Mouse (Mus musculus): ENCODE measurements around the gene Rit1. TPM values are rescaled to one million over a fixed set of nuclear protein-coding genes. Genes with fewer than 3 reads are reported as not detected.

The Rit1 gene
- 65.7 and 65.8 TPM in 2 replicates for polyA plus RNA-seq (2015; fragmentation: Nextera tagmentation; extraction: Ambion mirVana)

GRCm38 (mm10) chr3:88716399-88717197, at the start of gene Rit1:
Gene Rit1 (plus strand): TSS chr3:88716838.
- Histone ChIP-seq H3K4me1 (peaks cover 21% of the 10 kb centered on the region), H3K27ac (peak within 1 kb of the TSS; percentile 83), H3K27me3 (no peaks in the 10 kb centered on the region), H3K9me3 (no peaks in the 10 kb centered on the region), H3K9ac (peak within 1 kb of the TSS; percentile 57), H3K4me2 (peak within 1 kb of the TSS; percentile 82), H3K36me3 (peaks cover 49% of the 10 kb centered on the region), H3K4me3 (peak within 1 kb of the TSS; percentile 75)
- WGBS = 2% methylated on average over 27 of the region's 27 CpGs
- peak; percentile 93 for ATAC-seq (ENCODE audit: insufficient number of reproducible peaks, low FRiP score, low TSS enrichment, low read depth)

GRCm38 (mm10) chr3:88677399-88677798, 39.2 kb upstream of the Rit1 start:
- ATAC-seq (ENCODE audit: insufficient number of reproducible peaks, low FRiP score, low TSS enrichment, low read depth) = no peak
- H3K9me3 ChIP-seq = no peaks in the 10 kb centered on the region
- 10% methylated on average over 11 of the region's 11 CpGs for whole genome bisulfite sequencing
- peak overlapping the region; percentile 63 for H3K4me2 ChIP-seq
- H3K27ac ChIP-seq = no peak overlapping the region
- H3K4me1 ChIP-seq = peaks cover 5% of the 10 kb centered on the region; the same call in 1 of the 2 replicates
- no peaks in the 10 kb centered on the region for H3K36me3 ChIP-seq
- H3K9ac ChIP-seq = peak overlapping the region; percentile 23; the same call in 1 of the 2 replicates
- no peaks in the 10 kb centered on the region for H3K27me3 ChIP-seq
- H3K4me3 ChIP-seq = peak overlapping the region; percentile 33

- Histone ChIP-seq H3K27me3 (no peaks in the 10 kb centered on the region), H3K4me2 (no peak overlapping the region), H3K9me3 (no peaks in the 10 kb centered on the region), H3K4me1 (peaks cover 12% of the 10 kb centered on the region), H3K36me3 (peaks cover 12% of the 10 kb centered on the region), H3K9ac (no peak overlapping the region), H3K4me3 (no peak overlapping the region), H3K27ac (no peak overlapping the region)
- 96% methylated on average over 2 of the region's 2 CpGs for WGBS
- no peak for ATAC-seq (ENCODE audit: insufficient number of reproducible peaks, low FRiP score, low TSS enrichment, low read depth)
Measured at GRCm38 (mm10) chr3:88683814-88684213, 32.8 kb upstream of the Rit1 start.

GRCm38 (mm10) chr3:88684236-88684979, 32.2 kb upstream of the Rit1 start:
- Histone ChIP-seq H3K27ac (peak overlapping the region; percentile 100), H3K9me3 (no peaks in the 10 kb centered on the region), H3K4me2 (peak overlapping the region; percentile 40), H3K4me1 (peaks cover 12% of the 10 kb centered on the region), H3K9ac (no peak overlapping the region), H3K36me3 (peaks cover 18% of the 10 kb centered on the region), H3K27me3 (no peaks in the 10 kb centered on the region), H3K4me3 (peak overlapping the region; percentile 84)
- ATAC-seq (ENCODE audit: insufficient number of reproducible peaks, low FRiP score, low TSS enrichment, low read depth) = no peak
- 61% methylated on average over 8 of the region's 8 CpGs for WGBS

GRCm38 (mm10) chr3:88684980-88685941, 31.4 kb upstream of the Rit1 start, which contains the start of gene Khdc4:
Gene Khdc4 (plus strand): TSS chr3:88685803.
- H3K36me3 ChIP-seq = peaks cover 26% of the 10 kb centered on the region
- H3K4me1 ChIP-seq = peaks cover 12% of the 10 kb centered on the region
- peak within 1 kb of the TSS; percentile 75 for H3K4me2 ChIP-seq
- ATAC-seq (ENCODE audit: insufficient number of reproducible peaks, low FRiP score, low TSS enrichment, low read depth) = peak; percentile 99
- H3K27ac ChIP-seq = peak within 1 kb of the TSS; percentile 100
- peak within 1 kb of the TSS; percentile 99 for H3K9ac ChIP-seq
- peak within 1 kb of the TSS; percentile 84 for H3K4me3 ChIP-seq
- no peaks in the 10 kb centered on the region for H3K27me3 ChIP-seq
- WGBS = under 1% methylated on average over 47 of the region's 47 CpGs
- no peaks in the 10 kb centered on the region for H3K9me3 ChIP-seq

- H3K9me3 ChIP-seq = no peaks in the 10 kb centered on the region
- H3K4me1 ChIP-seq = peaks cover 12% of the 10 kb centered on the region
- H3K27me3 ChIP-seq = no peaks in the 10 kb centered on the region
- under 1% methylated on average over 45 of the region's 45 CpGs for WGBS
- peak overlapping the region; percentile 75 for H3K4me2 ChIP-seq
- H3K9ac ChIP-seq = peak overlapping the region; percentile 99
- H3K27ac ChIP-seq = peak overlapping the region; percentile 100
- peak overlapping the region; percentile 84 for H3K4me3 ChIP-seq
- ATAC-seq (ENCODE audit: insufficient number of reproducible peaks, low FRiP score, low TSS enrichment, low read depth) = peak; percentile 66
- H3K36me3 ChIP-seq = peaks cover 33% of the 10 kb centered on the region
Measured at GRCm38 (mm10) chr3:88685958-88686451, 30.6 kb upstream of the Rit1 start.

- Histone ChIP-seq H3K4me1 (peaks cover 12% of the 10 kb centered on the region), H3K27ac (peak overlapping the region; percentile 100), H3K36me3 (peaks cover 42% of the 10 kb centered on the region), H3K9ac (peak overlapping the region; percentile 99), H3K4me2 (peak overlapping the region; percentile 75), H3K9me3 (no peaks in the 10 kb centered on the region), H3K4me3 (peak overlapping the region; percentile 84), H3K27me3 (no peaks in the 10 kb centered on the region)
- WGBS = 38% methylated on average over 13 of the region's 13 CpGs
- ATAC-seq (ENCODE audit: insufficient number of reproducible peaks, low FRiP score, low TSS enrichment, low read depth) = no peak
Measured at GRCm38 (mm10) chr3:88686734-88687611, 29.7 kb upstream of the Rit1 start.

- Histone ChIP-seq H3K4me3 (no peak overlapping the region), H3K36me3 (peaks cover 59% of the 10 kb centered on the region), H3K4me1 (peaks cover 12% of the 10 kb centered on the region), H3K27ac (no peak overlapping the region), H3K9ac (no peak overlapping the region), H3K27me3 (no peaks in the 10 kb centered on the region), H3K9me3 (no peaks in the 10 kb centered on the region), H3K4me2 (no peak overlapping the region)
- ATAC-seq (ENCODE audit: insufficient number of reproducible peaks, low FRiP score, low TSS enrichment, low read depth) = no peak
- WGBS = 77% methylated on average over 5 of the region's 5 CpGs
Measured at GRCm38 (mm10) chr3:88689079-88689478, 27.6 kb upstream of the Rit1 start.

- no peaks in the 10 kb centered on the region for H3K27me3 ChIP-seq
- no peak overlapping the region for H3K4me2 ChIP-seq
- H3K27ac ChIP-seq = no peak overlapping the region
- no peaks in the 10 kb centered on the region for H3K9me3 ChIP-seq
- H3K4me1 ChIP-seq = no peaks in the 10 kb centered on the region
- peaks cover 94% of the 10 kb centered on the region for H3K36me3 ChIP-seq
- H3K9ac ChIP-seq = no peak overlapping the region
- H3K4me3 ChIP-seq = no peak overlapping the region
- no peak for ATAC-seq (ENCODE audit: insufficient number of reproducible peaks, low FRiP score, low TSS enrichment, low read depth)
Measured at GRCm38 (mm10) chr3:88695545-88695944, 21.1 kb upstream of the Rit1 start.

- H3K4me2 ChIP-seq = no peak overlapping the region
- no peak overlapping the region for H3K27ac ChIP-seq
- peaks cover 91% of the 10 kb centered on the region for H3K36me3 ChIP-seq
- WGBS = 94% methylated on average over 1 of the region's 1 CpGs
- no peaks in the 10 kb centered on the region for H3K9me3 ChIP-seq
- H3K27me3 ChIP-seq = no peaks in the 10 kb centered on the region
- H3K4me3 ChIP-seq = no peak overlapping the region
- ATAC-seq (ENCODE audit: insufficient number of reproducible peaks, low FRiP score, low TSS enrichment, low read depth) = no peak
- no peak overlapping the region for H3K9ac ChIP-seq
- no peaks in the 10 kb centered on the region for H3K4me1 ChIP-seq
Measured at GRCm38 (mm10) chr3:88698051-88698450, 18.6 kb upstream of the Rit1 start.

Data from limb, embryonic 15.5 days (tissue).